Mouse (Mus musculus) brain, embryonic 14.5 days (tissue): Measurements from ENCODE around the gene Apba1.

Experiments
- CTCF ChIP-seq: fragments of 200-500 bp; IDR thresholded peaks from 2 replicates; pipeline ENCODE4 v1.5.1; 2012; ENCODE audit warnings: inconsistent platforms, mild to moderate bottlenecking, moderate library complexity, borderline replicate concordance; ENCODE audit not compliant: insufficient read depth, insufficient read length; ENCODE audit errors: extremely low read depth
- POLR2A ChIP-seq: fragments of 200-500 bp; IDR thresholded peaks from 2 replicates; pipeline ENCODE4 v1.6.1; 2012; ENCODE audit warnings: mild to moderate bottlenecking, inconsistent platforms, borderline replicate concordance; ENCODE audit not compliant: poor library complexity, insufficient read depth, insufficient read length, severe bottlenecking; ENCODE audit errors: extremely low read depth

DNA sequence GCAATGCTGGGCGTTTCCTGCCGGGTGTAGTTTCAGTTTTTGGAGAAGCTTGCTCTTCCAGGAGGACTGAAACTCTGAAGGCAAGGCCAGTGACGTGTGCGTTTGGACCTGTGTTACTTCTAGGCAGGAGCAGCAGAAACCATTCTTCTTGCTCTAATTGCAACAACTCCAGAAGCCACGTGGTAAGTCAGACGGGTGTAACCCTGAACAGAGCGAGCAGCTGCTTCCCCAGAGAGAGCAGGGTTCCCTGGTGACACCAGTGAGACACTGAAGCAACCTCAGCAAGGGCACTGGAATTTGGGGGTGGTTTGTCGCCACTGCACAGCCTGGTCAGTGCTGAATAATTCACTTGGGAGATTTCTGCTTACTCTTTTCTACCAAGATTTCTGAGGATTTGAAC, 138.2 kb downstream of the Apba1 start:
- TF ChIP-seq POLR2A (no peak), CTCF (no peak)
